Mouse (Mus musculus): ENCODE data around the gene Defb22. TPM values are rescaled to one million over a fixed set of nuclear protein-coding genes. Genes with fewer than 3 reads are reported as not detected.

The Defb22 gene
- polyA plus RNA-seq (2016; fragmentation: Nextera tagmentation; extraction: Ambion mirVana), result not detected in 2 replicates

DNA sequence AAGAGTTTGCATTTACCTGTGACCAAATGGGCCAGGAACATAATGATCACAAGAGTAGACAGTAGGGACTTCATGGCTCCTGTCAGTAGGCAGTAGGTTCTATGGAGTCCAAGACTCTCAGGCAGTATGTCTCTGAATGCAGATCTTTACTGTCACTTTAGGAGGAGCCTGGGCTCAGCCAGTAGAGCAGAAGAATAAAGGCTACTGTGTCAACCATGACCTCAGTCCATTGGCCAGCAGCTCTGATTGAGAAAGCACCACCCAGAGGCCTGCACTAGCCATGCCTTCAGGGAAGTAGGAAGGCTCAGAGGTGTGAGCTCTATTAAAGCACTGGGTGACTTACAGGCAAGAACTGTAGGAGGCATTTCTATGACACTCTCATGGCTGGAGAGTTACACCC lies at the start of gene Defb22:
Gene Defb22, minus strand, starts transcription at position 101 of the 400 bp plus-strand sequence.
- no peaks in the 10 kb centered on the region for H3K36me3 ChIP-seq
- no peak within 1 kb of the TSS for H3K4me3 ChIP-seq
- H3K27ac ChIP-seq, result no peak within 1 kb of the TSS
- H3K9ac ChIP-seq, result no peak within 1 kb of the TSS
- ATAC-seq, result no peak
- H3K4me1 ChIP-seq, result no peaks in the 10 kb centered on the region
- no peaks in the 10 kb centered on the region for H3K9me3 ChIP-seq (replicated peaks)
- H3K4me2 ChIP-seq, result no peak within 1 kb of the TSS
- no peaks in the 10 kb centered on the region for H3K27me3 ChIP-seq (replicated peaks)

DNA sequence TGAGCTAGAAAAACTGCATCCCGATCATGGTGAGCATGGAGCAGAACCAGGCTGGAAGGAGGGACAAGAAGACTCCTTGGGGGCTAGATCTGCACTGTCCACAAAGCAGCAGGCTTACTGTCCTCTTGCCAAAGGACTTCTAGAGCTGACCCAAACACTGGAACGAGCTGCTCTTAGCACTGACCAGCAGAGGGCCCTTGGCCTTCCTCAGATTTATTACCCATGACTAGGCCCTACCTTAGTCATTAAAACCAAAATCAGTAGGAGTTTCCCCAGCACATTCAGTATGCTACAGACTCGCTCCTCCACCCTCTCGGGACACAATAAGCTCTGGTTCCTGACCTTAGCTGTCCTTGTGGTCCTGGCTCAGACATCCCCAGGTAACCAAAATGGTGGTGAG lies 28.0 kb upstream of the Defb22 start, which contains the start of gene Defb28:
Gene Defb28, plus strand, starts transcription at position 275 of the 400 bp plus-strand sequence.
- Histone ChIP-seq H3K36me3 (no peaks in the 10 kb centered on the region), H3K9me3 (replicated peaks) (no peaks in the 10 kb centered on the region), H3K27me3 (replicated peaks) (no peaks in the 10 kb centered on the region), H3K4me3 (no peak within 1 kb of the TSS), H3K4me2 (no peak within 1 kb of the TSS), H3K4me1 (no peaks in the 10 kb centered on the region), H3K27ac (no peak within 1 kb of the TSS), H3K9ac (no peak within 1 kb of the TSS)
- no peak for ATAC-seq
- 56% methylated on average over 4 of the region's 4 CpGs for WGBS (ENCODE audit: insufficient replicate concordance)

DNA sequence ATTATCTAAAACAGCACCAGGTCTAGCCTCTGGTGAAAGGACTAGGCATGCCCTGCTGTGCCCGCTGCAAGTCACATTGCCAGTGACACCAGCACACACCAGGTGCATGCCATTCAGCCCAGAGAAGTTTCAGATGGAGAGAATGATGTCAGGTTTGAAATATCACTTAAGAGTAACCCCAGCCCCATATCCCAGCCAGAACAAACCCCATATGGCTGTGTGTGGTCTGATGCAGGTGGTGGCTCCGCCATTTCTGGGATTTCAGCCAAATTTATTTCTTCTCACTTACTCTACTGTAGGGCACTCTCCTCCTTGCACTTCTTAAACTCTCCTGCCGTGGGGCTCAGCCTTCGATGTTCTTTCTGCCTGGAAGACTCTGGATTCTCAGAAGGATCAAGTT lies 26.1 kb upstream of the Defb22 start:
- Histone ChIP-seq H3K9ac (no peak overlapping the region), H3K36me3 (no peaks in the 10 kb centered on the region), H3K4me2 (no peak overlapping the region), H3K27ac (no peak overlapping the region), H3K4me3 (no peak overlapping the region), H3K9me3 (replicated peaks) (no peaks in the 10 kb centered on the region), H3K4me1 (no peaks in the 10 kb centered on the region), H3K27me3 (replicated peaks) (no peaks in the 10 kb centered on the region)
- ATAC-seq, result no peak
- 66% methylated on average over 4 of the region's 4 CpGs for WGBS (ENCODE audit: insufficient replicate concordance)

DNA sequence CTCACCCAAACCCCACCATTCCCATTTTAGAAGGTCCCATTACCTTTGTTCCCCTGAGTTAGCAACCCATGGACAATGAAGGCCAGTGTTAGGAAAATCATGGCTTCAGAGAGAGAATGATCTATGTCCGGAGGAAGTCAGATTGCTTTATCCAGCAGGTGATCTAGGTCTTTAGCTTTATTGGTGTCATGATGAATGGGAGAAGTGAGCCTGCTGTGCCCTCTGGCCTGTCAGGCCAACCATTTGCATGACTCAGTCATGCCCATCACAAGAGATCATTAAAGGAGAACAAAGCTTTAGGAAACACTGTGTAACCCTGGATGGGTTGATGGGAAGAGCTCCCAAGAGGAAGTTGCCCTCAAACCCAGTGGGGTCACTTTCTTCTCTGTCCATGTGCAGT lies 21.7 kb upstream of the Defb22 start, which contains the start of gene Defb26:
Gene Defb26, minus strand, starts transcription at position 101 of the 400 bp plus-strand sequence.
- WGBS (ENCODE audit: insufficient replicate concordance), result 74% methylated on average over 1 of the region's 1 CpGs
- Histone ChIP-seq H3K36me3 (no peaks in the 10 kb centered on the region), H3K4me2 (no peak within 1 kb of the TSS), H3K27me3 (replicated peaks) (no peaks in the 10 kb centered on the region), H3K4me1 (no peaks in the 10 kb centered on the region), H3K9me3 (replicated peaks) (no peaks in the 10 kb centered on the region), H3K9ac (no peak within 1 kb of the TSS), H3K4me3 (no peak within 1 kb of the TSS), H3K27ac (no peak within 1 kb of the TSS)
- no peak for ATAC-seq

DNA sequence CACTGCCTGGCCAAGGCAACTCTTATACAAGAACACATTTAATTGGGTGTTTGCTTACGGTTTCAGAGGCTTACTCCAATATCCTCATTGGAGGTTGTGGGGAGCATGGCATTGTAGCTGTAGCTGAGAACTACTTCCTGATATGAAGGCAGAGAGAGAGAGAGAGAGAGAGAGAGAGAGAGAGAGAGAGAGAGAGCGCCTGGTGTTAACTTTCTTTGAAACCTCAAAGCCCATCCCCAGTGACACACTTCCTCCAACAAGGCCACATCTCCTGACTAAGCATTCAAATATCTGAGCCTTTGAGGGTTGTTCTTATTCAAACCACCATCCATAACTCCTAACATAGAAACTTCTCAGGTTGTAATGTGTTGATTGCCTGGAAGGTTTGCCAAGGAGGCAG lies 14.0 kb upstream of the Defb22 start:
- Histone ChIP-seq H3K36me3 (no peaks in the 10 kb centered on the region), H3K9me3 (replicated peaks) (no peaks in the 10 kb centered on the region), H3K4me3 (no peak overlapping the region), H3K9ac (no peak overlapping the region), H3K27me3 (replicated peaks) (no peaks in the 10 kb centered on the region), H3K27ac (no peak overlapping the region), H3K4me1 (no peaks in the 10 kb centered on the region), H3K4me2 (no peak overlapping the region)
- WGBS (ENCODE audit: insufficient replicate concordance), result 53% methylated on average over 2 of the region's 2 CpGs
- no peak for ATAC-seq

DNA sequence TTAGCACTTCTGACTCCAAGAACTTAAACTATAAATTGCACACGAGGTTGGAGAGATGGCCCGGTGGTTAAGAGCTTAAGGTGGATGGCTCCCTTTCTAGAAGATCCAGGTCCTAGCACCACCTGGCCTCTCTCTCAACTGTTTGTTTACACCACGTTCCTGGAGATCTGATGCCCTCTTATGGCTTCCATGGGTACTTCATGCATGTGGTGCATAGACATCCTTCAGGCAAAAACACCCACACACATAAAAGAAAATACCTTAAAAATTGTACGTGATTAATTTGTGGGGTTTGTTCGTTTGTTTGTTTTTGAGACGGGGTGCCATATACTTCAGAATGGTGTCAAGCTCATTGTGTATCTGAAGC lies 10.9 kb upstream of the Defb22 start:
- Histone ChIP-seq H3K4me2 (no peak overlapping the region), H3K9me3 (replicated peaks) (no peaks in the 10 kb centered on the region), H3K27me3 (replicated peaks) (no peaks in the 10 kb centered on the region), H3K36me3 (no peaks in the 10 kb centered on the region), H3K27ac (no peak overlapping the region), H3K4me3 (no peak overlapping the region), H3K4me1 (no peaks in the 10 kb centered on the region), H3K9ac (no peak overlapping the region)
- WGBS (ENCODE audit: insufficient replicate concordance), result 61% methylated on average over 6 of the region's 6 CpGs
- ATAC-seq, result no peak

DNA sequence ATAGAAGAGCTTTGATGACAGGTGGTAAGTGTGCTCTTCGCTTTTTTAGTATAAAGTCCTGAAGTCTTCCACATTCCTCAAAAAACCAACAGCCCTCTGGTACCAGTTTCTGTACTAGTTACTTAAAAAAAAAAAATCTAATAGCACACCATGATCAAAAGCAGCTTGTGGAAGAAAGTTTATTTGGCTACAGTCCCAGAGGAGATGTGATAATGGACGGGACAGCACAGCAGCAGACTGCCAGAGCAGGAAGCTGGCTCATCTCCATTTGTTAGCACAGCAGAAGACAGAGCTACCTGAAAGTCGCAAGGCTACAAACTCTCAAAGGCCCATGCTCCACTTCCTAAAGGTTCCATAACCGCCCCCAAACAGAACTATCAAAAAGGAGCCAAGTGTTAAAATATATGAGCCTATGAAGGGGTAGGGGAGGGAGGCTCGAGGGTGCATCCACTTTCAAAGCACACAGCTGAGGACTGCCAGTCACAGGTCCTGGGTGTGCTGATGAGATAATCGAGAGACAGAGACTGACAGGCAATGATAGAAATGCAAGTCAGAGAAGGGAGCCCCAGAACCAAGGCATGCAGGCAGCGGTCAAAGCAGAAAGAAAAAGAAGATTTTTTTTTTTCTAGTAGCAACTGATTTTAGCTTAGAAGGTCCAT lies 10.4 kb upstream of the Defb22 start:
- Histone ChIP-seq H3K36me3 (no peaks in the 10 kb centered on the region), H3K4me2 (no peak overlapping the region), H3K27me3 (replicated peaks) (no peaks in the 10 kb centered on the region), H3K4me3 (no peak overlapping the region), H3K9ac (no peak overlapping the region), H3K4me1 (no peaks in the 10 kb centered on the region), H3K27ac (no peak overlapping the region), H3K9me3 (replicated peaks) (no peaks in the 10 kb centered on the region)
- 45% methylated on average over 7 of the region's 7 CpGs for WGBS (ENCODE audit: insufficient replicate concordance)
- no peak for ATAC-seq

DNA sequence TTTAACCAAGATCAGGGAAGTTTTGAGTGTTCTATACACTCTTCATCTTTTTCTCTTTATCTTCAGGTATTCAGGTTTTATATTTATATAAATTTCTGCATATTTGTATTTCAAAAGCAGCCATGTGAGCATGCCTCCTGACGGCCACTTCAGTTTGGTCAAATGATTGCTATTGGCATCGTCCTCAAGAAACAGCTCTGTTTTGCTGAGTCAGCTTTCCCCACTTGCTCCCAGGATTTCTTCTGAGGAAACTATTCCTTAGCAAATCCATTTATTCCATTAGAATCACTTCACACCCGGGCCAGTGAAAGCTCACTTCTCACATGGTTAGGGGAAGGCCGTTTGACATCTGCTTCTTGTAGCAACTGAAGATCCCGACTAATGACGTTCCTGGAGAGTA lies 8.1 kb upstream of the Defb22 start:
- Histone ChIP-seq H3K36me3 (no peaks in the 10 kb centered on the region), H3K9ac (no peak overlapping the region), H3K27ac (no peak overlapping the region), H3K4me2 (no peak overlapping the region), H3K4me1 (no peaks in the 10 kb centered on the region), H3K4me3 (no peak overlapping the region), H3K9me3 (replicated peaks) (no peaks in the 10 kb centered on the region), H3K27me3 (replicated peaks) (no peaks in the 10 kb centered on the region)
- ATAC-seq, result no peak
- 65% methylated on average over 6 of the region's 6 CpGs for WGBS (ENCODE audit: insufficient replicate concordance)

DNA sequence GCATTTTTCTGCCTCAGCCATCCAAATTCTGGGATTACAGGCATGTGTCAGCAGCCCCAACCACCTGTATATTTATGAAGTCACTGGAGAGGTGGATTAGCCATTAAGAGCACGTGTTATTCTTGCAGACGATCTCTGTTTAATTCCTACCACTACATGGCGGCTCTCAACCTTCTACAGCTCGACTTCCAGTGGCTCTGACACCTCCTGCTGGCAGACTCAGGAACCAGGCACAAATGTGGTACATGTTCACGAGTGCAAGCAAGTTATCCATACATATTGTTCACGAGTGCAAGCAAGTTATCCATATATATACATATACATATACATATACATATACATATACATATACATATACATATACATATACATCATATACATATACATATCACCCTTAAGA lies 3.2 kb upstream of the Defb22 start:
- no peaks in the 10 kb centered on the region for H3K9me3 ChIP-seq (replicated peaks)
- H3K4me3 ChIP-seq, result no peak overlapping the region
- H3K27ac ChIP-seq, result no peak overlapping the region
- no peaks in the 10 kb centered on the region for H3K36me3 ChIP-seq
- no peak overlapping the region for H3K4me2 ChIP-seq
- no peak overlapping the region for H3K9ac ChIP-seq
- ATAC-seq, result no peak
- no peaks in the 10 kb centered on the region for H3K27me3 ChIP-seq (replicated peaks)
- no peaks in the 10 kb centered on the region for H3K4me1 ChIP-seq
- WGBS (ENCODE audit: insufficient replicate concordance), result 48% methylated on average over 6 of the region's 6 CpGs

DNA sequence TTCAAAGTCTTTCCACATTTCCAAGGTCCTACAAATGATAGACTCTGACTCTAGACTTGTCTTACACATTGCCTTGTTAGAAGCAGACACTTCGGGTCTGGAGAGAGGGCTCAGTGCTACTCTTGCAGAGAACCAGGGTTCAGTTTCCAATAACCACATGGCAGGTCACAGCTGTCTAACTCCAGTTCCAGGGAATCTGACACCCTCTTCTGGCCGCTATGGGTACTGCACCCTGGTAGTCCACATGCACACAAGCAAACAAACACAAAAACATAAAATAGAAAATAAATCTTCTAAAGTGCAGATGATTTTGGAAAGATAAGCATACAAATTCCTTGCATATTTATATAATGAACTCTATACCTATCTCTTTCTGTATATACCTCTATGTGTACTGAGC lies 2.9 kb downstream of the Defb22 start:
- no peak overlapping the region for H3K27ac ChIP-seq
- H3K4me2 ChIP-seq, result no peak overlapping the region
- H3K27me3 ChIP-seq (replicated peaks), result no peaks in the 10 kb centered on the region
- ATAC-seq, result no peak
- no peaks in the 10 kb centered on the region for H3K9me3 ChIP-seq (replicated peaks)
- 53% methylated on average over 2 of the region's 2 CpGs for WGBS (ENCODE audit: insufficient replicate concordance)
- H3K36me3 ChIP-seq, result no peaks in the 10 kb centered on the region
- no peaks in the 10 kb centered on the region for H3K4me1 ChIP-seq
- no peak overlapping the region for H3K4me3 ChIP-seq
- H3K9ac ChIP-seq, result no peak overlapping the region

DNA sequence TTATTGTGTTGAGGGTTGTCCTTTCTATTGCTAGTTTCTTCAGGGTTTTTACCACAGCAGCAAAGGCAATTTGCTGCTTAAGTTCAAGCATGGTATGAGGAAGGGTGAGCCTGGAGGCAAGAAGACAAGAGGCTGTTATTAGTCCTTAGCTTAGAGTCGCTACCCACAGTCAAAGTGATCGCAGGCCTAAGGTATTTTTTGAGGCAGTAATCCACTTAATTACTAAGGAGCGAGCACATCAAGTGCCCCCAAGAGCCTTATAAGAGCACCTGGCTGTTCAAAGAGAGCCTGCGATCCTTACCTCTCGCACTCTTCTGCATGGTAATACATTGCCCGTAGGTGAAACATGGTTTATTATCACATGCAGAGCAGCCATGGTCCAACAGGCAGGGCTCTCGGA lies 8.2 kb downstream of the Defb22 start:
- Histone ChIP-seq H3K36me3 (no peaks in the 10 kb centered on the region), H3K27ac (no peak overlapping the region), H3K4me2 (no peak overlapping the region), H3K9ac (no peak overlapping the region), H3K4me1 (no peaks in the 10 kb centered on the region), H3K9me3 (replicated peaks) (no peaks in the 10 kb centered on the region), H3K4me3 (no peak overlapping the region), H3K27me3 (replicated peaks) (no peaks in the 10 kb centered on the region)
- WGBS (ENCODE audit: insufficient replicate concordance), result 75% methylated on average over 7 of the region's 7 CpGs
- no peak for ATAC-seq

DNA sequence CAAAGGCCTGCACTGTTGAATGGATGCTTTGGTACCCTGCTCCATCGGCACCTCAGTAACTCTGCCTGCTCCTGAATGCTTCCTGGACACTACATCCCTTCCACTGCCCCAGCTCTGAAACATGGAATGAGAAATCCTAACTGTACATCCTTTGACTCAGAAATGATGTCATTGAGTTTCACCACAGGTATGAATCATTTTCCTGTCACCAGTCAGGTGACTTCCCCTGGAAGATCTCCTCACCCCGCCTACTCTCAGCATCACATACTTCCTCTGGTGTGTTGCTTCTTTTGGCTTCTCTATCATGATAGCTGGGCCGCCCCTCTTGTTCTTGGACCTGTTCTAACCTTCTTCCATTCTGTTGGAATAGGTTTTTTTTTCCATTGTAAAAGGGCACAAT lies 9.1 kb downstream of the Defb22 start:
- Histone ChIP-seq H3K9me3 (replicated peaks) (no peaks in the 10 kb centered on the region), H3K36me3 (no peaks in the 10 kb centered on the region), H3K4me1 (no peaks in the 10 kb centered on the region), H3K9ac (no peak overlapping the region), H3K4me3 (no peak overlapping the region), H3K27ac (no peak overlapping the region), H3K4me2 (no peak overlapping the region), H3K27me3 (replicated peaks) (no peaks in the 10 kb centered on the region)
- no peak for ATAC-seq
- WGBS (ENCODE audit: insufficient replicate concordance), result 54% methylated on average over 3 of the region's 3 CpGs

DNA sequence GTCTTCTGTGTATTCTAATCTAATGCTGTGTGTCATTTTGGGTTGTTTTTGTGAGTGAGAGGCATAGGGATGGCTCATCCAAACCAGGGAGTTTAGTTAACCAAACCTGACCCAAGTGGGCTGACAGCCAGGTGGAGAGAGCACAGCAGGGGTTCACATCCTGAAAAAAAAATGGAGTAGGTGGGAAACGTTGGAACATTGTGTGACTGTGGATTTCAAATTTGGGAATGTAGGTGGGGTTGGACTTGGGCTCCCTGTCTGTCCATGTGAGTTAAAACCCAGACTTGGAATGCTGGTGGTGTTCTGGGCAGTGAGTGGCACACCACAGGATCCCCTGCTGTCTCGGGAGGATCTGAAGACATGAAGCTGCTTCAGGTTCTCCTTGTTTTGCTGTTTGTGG lies 13.2 kb downstream of the Defb22 start, which contains the start of gene Defb20:
Gene Defb20, plus strand, starts transcription at position 301 of the 400 bp plus-strand sequence.
- H3K4me3 ChIP-seq, result no peak within 1 kb of the TSS
- H3K36me3 ChIP-seq, result no peaks in the 10 kb centered on the region
- 45% methylated on average over 2 of the region's 2 CpGs for WGBS (ENCODE audit: insufficient replicate concordance)
- no peak within 1 kb of the TSS for H3K9ac ChIP-seq
- no peaks in the 10 kb centered on the region for H3K9me3 ChIP-seq (replicated peaks)
- no peaks in the 10 kb centered on the region for H3K4me1 ChIP-seq
- peaks cover 4% of the 10 kb centered on the region; the same call in 1 of the 2 replicates for H3K27me3 ChIP-seq (replicated peaks)
- H3K4me2 ChIP-seq, result no peak within 1 kb of the TSS
- no peak within 1 kb of the TSS for H3K27ac ChIP-seq
- no peak for ATAC-seq

Data from liver, embryonic 12.5 days (tissue).